Mouse (Mus musculus): Measurements from ENCODE around the gene Gm20388.

Gene Gm20388

GRCm38 (mm10) chr8:122295389-122295788 is 2384.7 kb downstream of the Gm20388 start:
- DNase-seq (ENCODE audit: low read depth, low spot score) = no peak

- no peak for DNase-seq (ENCODE audit: low read depth, low spot score)
Measured at GRCm38 (mm10) chr8:122296173-122297001, 2385.7 kb downstream of the Gm20388 start.

GRCm38 (mm10) chr8:122299581-122300254 is 2389.1 kb downstream of the Gm20388 start:
- DNase-seq (ENCODE audit: low read depth, low spot score) = peak; percentile 28

GRCm38 (mm10) chr8:122301081-122301480 is 2390.4 kb downstream of the Gm20388 start:
- no peak for DNase-seq (ENCODE audit: low read depth, low spot score)

- no peak for DNase-seq (ENCODE audit: low read depth, low spot score)
Measured at GRCm38 (mm10) chr8:122301866-122302265, 2391.2 kb downstream of the Gm20388 start.

GRCm38 (mm10) chr8:122303451-122303850 is 2392.8 kb downstream of the Gm20388 start:
- no peak for DNase-seq (ENCODE audit: low read depth, low spot score)

GRCm38 (mm10) chr8:122304058-122304457 is 2393.4 kb downstream of the Gm20388 start:
- DNase-seq (ENCODE audit: low read depth, low spot score) = peak; percentile 43

- no peak for DNase-seq (ENCODE audit: low read depth, low spot score)
Measured at GRCm38 (mm10) chr8:122306660-122307399, 2396.2 kb downstream of the Gm20388 start.

- DNase-seq (ENCODE audit: low read depth, low spot score) = no peak
Measured at GRCm38 (mm10) chr8:122307836-122308235, 2397.2 kb downstream of the Gm20388 start.

GRCm38 (mm10) chr8:122309272-122309671 is 2398.6 kb downstream of the Gm20388 start:
- no peak for DNase-seq (ENCODE audit: low read depth, low spot score)

GRCm38 (mm10) chr8:122311115-122311514 is 2400.5 kb downstream of the Gm20388 start:
- no peak for DNase-seq (ENCODE audit: low read depth, low spot score)

- DNase-seq (ENCODE audit: low read depth, low spot score) = no peak
Measured at GRCm38 (mm10) chr8:122312553-122312952, 2401.9 kb downstream of the Gm20388 start.

GRCm38 (mm10) chr8:122313310-122313709 is 2402.7 kb downstream of the Gm20388 start:
- DNase-seq (ENCODE audit: low read depth, low spot score) = no peak

GRCm38 (mm10) chr8:122314899-122315496 is 2404.4 kb downstream of the Gm20388 start:
- DNase-seq (ENCODE audit: low read depth, low spot score) = peak; percentile 28

- DNase-seq (ENCODE audit: low read depth, low spot score) = no peak
Measured at GRCm38 (mm10) chr8:122316402-122316801, 2405.8 kb downstream of the Gm20388 start.

- no peak for DNase-seq (ENCODE audit: low read depth, low spot score)
Measured at GRCm38 (mm10) chr8:122317918-122318475, 2407.4 kb downstream of the Gm20388 start.

- DNase-seq (ENCODE audit: low read depth, low spot score) = no peak
Measured at GRCm38 (mm10) chr8:122319045-122319707, 2408.5 kb downstream of the Gm20388 start.

- no peak for DNase-seq (ENCODE audit: low read depth, low spot score)
Measured at GRCm38 (mm10) chr8:122319708-122320075, 2409.1 kb downstream of the Gm20388 start.

- DNase-seq (ENCODE audit: low read depth, low spot score) = no peak
Measured at GRCm38 (mm10) chr8:122320541-122320940, 2409.9 kb downstream of the Gm20388 start.

GRCm38 (mm10) chr8:122321455-122321921 is 2410.8 kb downstream of the Gm20388 start:
- DNase-seq (ENCODE audit: low read depth, low spot score) = no peak

GRCm38 (mm10) chr8:122322126-122322525 is 2411.5 kb downstream of the Gm20388 start:
- no peak for DNase-seq (ENCODE audit: low read depth, low spot score)

All from CD4-positive helper T cell, adult 2 months (primary cell).